In the genomic region with DNA sequence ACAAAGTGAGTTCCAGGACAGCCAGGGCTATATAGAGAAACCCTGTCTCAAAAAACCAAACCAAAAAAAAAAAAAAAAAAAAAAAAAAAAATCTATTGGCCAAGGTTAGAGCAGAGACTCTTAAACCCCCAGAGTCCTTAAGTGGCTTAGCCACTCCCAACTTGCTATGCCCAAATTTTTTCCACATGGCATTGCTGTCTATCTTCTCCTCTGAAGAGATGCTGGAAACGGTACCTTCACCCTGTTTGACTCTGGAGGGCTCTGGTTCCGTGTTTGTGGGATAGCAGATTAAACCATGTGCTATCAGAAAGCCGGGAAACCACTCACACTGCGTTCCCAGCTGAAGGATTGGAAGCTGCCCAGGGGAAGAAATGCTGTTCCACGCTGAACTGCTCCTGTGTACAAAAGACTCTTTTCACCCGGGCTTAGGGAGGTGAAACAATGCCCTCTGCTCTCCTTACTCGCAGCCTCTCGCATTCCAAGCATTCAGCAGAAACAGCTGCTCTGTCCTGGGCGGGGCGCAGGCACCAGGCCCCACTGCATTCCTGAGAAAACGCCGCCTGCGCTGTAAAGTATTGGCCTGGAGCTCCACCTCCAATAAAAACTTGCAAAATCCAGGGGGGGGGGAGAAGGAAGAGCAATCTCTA, we compare ENCODE assay signal across 8 mouse cellular contexts.
DNase-seq lines count a peak whose midpoint lies in the region; ATAC-seq lines count a peak whose summit lies in the region.

No protein-coding gene starts in this region.

- H3K27ac ChIP-seq in forebrain, embryonic 10.5 days: peak overlapping the region; percentile 93
- peak overlapping the region; percentile 86 for H3K27ac ChIP-seq in heart, embryonic 16.5 days (ENCODE audit: low read length)
- H3K27ac ChIP-seq in liver, embryonic 13.5 days: no peak overlapping the region
- H3K27ac ChIP-seq in neural tube, embryonic 14.5 days (ENCODE audit: low read depth, low read length): peak overlapping the region; percentile 18; the same call in 1 of the 2 replicates

- DNase-seq in forebrain, embryonic 10.5 days (ENCODE audit: extremely low spot score, low spot score): peak; percentile 91
- DNase-seq in kidney, postnatal 14 days: peak; percentile 75
- DNase-seq in liver, embryonic 13.5 days: no peak
- DNase-seq in urinary bladder, postnatal 36 days (ENCODE audit: low spot score in 2 of 2): peak; percentile 49 to 76
- no peak for DNase-seq in thymus, postnatal 0 days (ENCODE audit: low spot score)

- H3K27me3 ChIP-seq in forebrain, embryonic 10.5 days (ENCODE audit: poor library complexity, severe bottlenecking): no peaks in the 10 kb centered on the region
- no peaks in the 10 kb centered on the region for H3K27me3 ChIP-seq in heart, embryonic 16.5 days (ENCODE audit: control insufficient read depth, insufficient read depth, low read length)
- 0 out of 2 replicates have a peak, but pooled peaks cover 4% of the 10 kb centered on the region for H3K27me3 ChIP-seq in liver, embryonic 13.5 days
- H3K27me3 ChIP-seq in neural tube, embryonic 14.5 days (ENCODE audit: control insufficient read depth, insufficient read depth, low read length): no peaks in the 10 kb centered on the region

- peak; percentile 71 for ATAC-seq in cerebellum, adult (ENCODE audit: insufficient number of reproducible peaks, low FRiP score, low TSS enrichment)
- peak; percentile 96 for ATAC-seq in heart, embryonic 16.5 days (replicated peaks; ENCODE audit: extremely low read depth, insufficient read depth, low FRiP score)
- ATAC-seq in liver, embryonic 13.5 days (ENCODE audit: low read depth): peak; percentile 47; the same call in 1 of the 2 replicates
- ATAC-seq in neural tube, embryonic 14.5 days (ENCODE audit: low read depth): peak; percentile 84

- no peaks in the 10 kb centered on the region for H3K36me3 ChIP-seq in forebrain, embryonic 10.5 days (replicated peaks)
- H3K36me3 ChIP-seq in heart, embryonic 16.5 days (ENCODE audit: control insufficient read depth, insufficient read depth): no peaks in the 10 kb centered on the region
- no peaks in the 10 kb centered on the region for H3K36me3 ChIP-seq in liver, embryonic 13.5 days
- H3K36me3 ChIP-seq in neural tube, embryonic 14.5 days (ENCODE audit: control insufficient read depth, insufficient read depth, low read length): no peaks in the 10 kb centered on the region

- H3K4me1 ChIP-seq in forebrain, embryonic 10.5 days: peaks cover 42% of the 10 kb centered on the region
- peaks cover 5% of the 10 kb centered on the region for H3K4me1 ChIP-seq in heart, embryonic 16.5 days (ENCODE audit: control insufficient read depth, insufficient read depth, low read length)
- no peaks in the 10 kb centered on the region for H3K4me1 ChIP-seq in liver, embryonic 13.5 days (replicated peaks)
- H3K4me1 ChIP-seq in neural tube, embryonic 14.5 days (ENCODE audit: control insufficient read depth, insufficient read depth, low read length): peaks cover 16% of the 10 kb centered on the region

- peak overlapping the region; percentile 58 for H3K4me3 ChIP-seq in forebrain, embryonic 10.5 days
- peak overlapping the region; percentile 64 for H3K4me3 ChIP-seq in heart, embryonic 16.5 days (ENCODE audit: low read length)
- H3K4me3 ChIP-seq in liver, embryonic 13.5 days (replicated peaks): peak overlapping the region; percentile 37
- H3K4me3 ChIP-seq in neural tube, embryonic 14.5 days (ENCODE audit: low read depth, low read length): peak overlapping the region; percentile 20; the same call in 1 of the 2 replicates

- 0% methylated on average over 13 of the region's 13 CpGs for WGBS in forebrain, embryonic 10.5 days
- WGBS in heart, embryonic 16.5 days: under 1% methylated on average over 13 of the region's 13 CpGs
- WGBS in liver, embryonic 13.5 days (ENCODE audit: insufficient replicate concordance): 3% methylated on average over 13 of the region's 13 CpGs
- 1% methylated on average over 13 of the region's 13 CpGs for WGBS in neural tube, embryonic 14.5 days

- peak overlapping the region; percentile 67 for H3K4me2 ChIP-seq in heart, embryonic 16.5 days (ENCODE audit: low read depth, low read length)
- peak overlapping the region; percentile 46 for H3K4me2 ChIP-seq in liver, embryonic 13.5 days
- H3K4me2 ChIP-seq in neural tube, embryonic 14.5 days (ENCODE audit: low read depth, low read length): peak overlapping the region; percentile 47

- peak overlapping the region; percentile 70 for H3K9ac ChIP-seq in heart, embryonic 16.5 days (ENCODE audit: low read length)
- no peak overlapping the region for H3K9ac ChIP-seq in liver, embryonic 13.5 days
- no peak overlapping the region for H3K9ac ChIP-seq in neural tube, embryonic 14.5 days (replicated peaks; ENCODE audit: low read depth, low read length)

- no peaks in the 10 kb centered on the region for H3K9me3 ChIP-seq in forebrain, embryonic 10.5 days
- H3K9me3 ChIP-seq in heart, embryonic 16.5 days (replicated peaks; ENCODE audit: control insufficient read depth, low read length): no peaks in the 10 kb centered on the region
- no peaks in the 10 kb centered on the region for H3K9me3 ChIP-seq in liver, embryonic 13.5 days (replicated peaks)
- H3K9me3 ChIP-seq in neural tube, embryonic 14.5 days (ENCODE audit: control insufficient read depth, low read length): no peaks in the 10 kb centered on the region

Comparison
In these comparisons a context has a peak if more than half of its experiments do, and no peak if none do; other contexts are left out.
1. DNase-seq: peak in forebrain, embryonic 10.5 days (single experiment), kidney, postnatal 14 days (single experiment) and urinary bladder, postnatal 36 days (2 of 2); none in liver, embryonic 13.5 days (single experiment) and thymus, postnatal 0 days (single experiment).
2. Peak in every context shown above with its lines, with median percentiles within 50 percentile points of each other: ATAC-seq, H3K4me3 ChIP-seq and H3K4me2 ChIP-seq.